ENCODE assay signal across 11 mouse cellular contexts in genomic region chr13:75204417-75204816, GRCm38 (mm10).
A peak's percentile ranks its signal among the peaks of the same experiment; 100 is the strongest.
DNase-seq lines count a peak whose midpoint lies in the region; ATAC-seq and TF ChIP-seq lines count a peak whose summit lies in the region.
"Had no signal": no experiment of that assay in that cellular context is flagged by ENCODE, and none has a peak within 500 bp of the region (broad histone marks: within the 10 kb centered on the region; RNA-seq: fewer than 3 reads in every experiment).

No protein-coding gene starts in this region.

- H3K27me3 ChIP-seq in midbrain, embryonic 12.5 days: no peaks in the 10 kb centered on the region

- no peak overlapping the region for H3K27ac ChIP-seq in left cerebral cortex, adult 2 months
- no peak overlapping the region for H3K27ac ChIP-seq in midbrain, embryonic 12.5 days (replicated peaks)

- no peak overlapping the region for H3K9ac ChIP-seq in midbrain, embryonic 12.5 days (replicated peaks)

- peak; percentile 58 for TF ChIP-seq CTCF in left cerebral cortex, adult 2 months (IDR thresholded peaks at IDR 0.05)

- 29% methylated on average over 2 of the region's 2 CpGs for WGBS in midbrain, embryonic 12.5 days

- H3K36me3 ChIP-seq in midbrain, embryonic 12.5 days: no peaks in the 10 kb centered on the region

- no peaks in the 10 kb centered on the region for H3K9me3 ChIP-seq in midbrain, embryonic 12.5 days

- H3K4me2 ChIP-seq in midbrain, embryonic 12.5 days (replicated peaks): no peak overlapping the region

- 0 out of 2 replicates have a peak, but pooled peaks have one; percentile 34 for ATAC-seq in midbrain, embryonic 12.5 days (ENCODE audit: low FRiP score, low read depth)

- no peak overlapping the region for H3K4me3 ChIP-seq in left cerebral cortex, adult 2 months
- H3K4me3 ChIP-seq in midbrain, embryonic 12.5 days: no peak overlapping the region

- intact Hi-C loops in left cerebral cortex, adult 2 months (cut with DNase I): loop anchor here (5.0 kb wide), 2 partner anchors 342 to 567 kb away; partner anchors contain the start of gene Erap1
- intact Hi-C loops in left cerebral cortex, postnatal 36 days (cut with DNase I): loop anchor here (5.0 kb wide), 2 partner anchors 342 to 567 kb away; partner anchors contain the start of gene Erap1

- no peaks in the 10 kb centered on the region for H3K4me1 ChIP-seq in midbrain, embryonic 12.5 days

- peak; percentile 7 to 22 for DNase-seq in cerebellum, postnatal 14 days
- DNase-seq in cerebellum, adult 9-11 months: no peak
- DNase-seq in left cerebral cortex, adult 2 months (ENCODE audit: extremely low spot score in 1 of 2, low spot score in 2 of 2): no peak
- DNase-seq in left cerebral cortex, postnatal 36 days (ENCODE audit: low spot score in 2 of 2): no peak
- DNase-seq in NIH3T3 (ENCODE audit: low read depth): peak; percentile 43
- no peak for DNase-seq in T-cell, adult 2 months (ENCODE audit: low spot score)
- DNase-seq in adrenal gland, adult 18-20 months (ENCODE audit: low spot score in 2 of 2): no peak
- DNase-seq: cerebellum, adult 18-20 months; gastrocnemius, postnatal 10 days; kidney, adult 8-10 months had no signal

Comparison
In these comparisons a context has a peak if more than half of its experiments do, and no peak if none do; other contexts are left out.
1. DNase-seq: peak in cerebellum, postnatal 14 days (2 of 2) and NIH3T3 (single experiment); none in cerebellum, adult 9-11 months (single experiment), left cerebral cortex, adult 2 months (0 of 2), left cerebral cortex, postnatal 36 days (0 of 2), T-cell, adult 2 months (single experiment) and adrenal gland, adult 18-20 months (0 of 2).